Mouse (Mus musculus): Measurements from ENCODE around the gene Msx1. TPM values are rescaled to one million over a fixed set of nuclear protein-coding genes. Genes with fewer than 3 reads are reported as not detected.
A peak's percentile ranks its signal among the peaks of the same experiment; 100 is the strongest.

Msx1 gene
- polyA plus RNA-seq, 1 experiment, result 0.72 TPM

GRCm38 (mm10) chr5:37796751-37797150 is 27.6 kb downstream of the Msx1 start:
- Histone ChIP-seq H3K36me3 (ENCODE audit: control insufficient read depth, insufficient read depth, low read length, poor library complexity, severe bottlenecking) (no peaks in the 10 kb centered on the region), H3K27ac (ENCODE audit: insufficient read depth, low read length) (no peak overlapping the region), H3K9me3 (replicated peaks; ENCODE audit: control insufficient read depth, insufficient read depth, low read length, poor library complexity, severe bottlenecking) (no peaks in the 10 kb centered on the region), H3K4me3 (ENCODE audit: low read depth, low read length) (no peak overlapping the region), H3K27me3 (ENCODE audit: control insufficient read depth, insufficient read depth, low read length, poor library complexity, severe bottlenecking) (no peaks in the 10 kb centered on the region), H3K4me1 (ENCODE audit: control insufficient read depth, insufficient read depth, low read length) (no peaks in the 10 kb centered on the region), H3K9ac (ENCODE audit: low read depth, poor library complexity, severe bottlenecking) (no peak overlapping the region)
- TF ChIP-seq POLR2A (IDR thresholded peaks at IDR 0.05; ENCODE audit: insufficient read depth, low read length), result no peak
- no peak for TF ChIP-seq CTCF (IDR thresholded peaks at IDR 0.05; ENCODE audit: low read depth, low read length)
- TF ChIP-seq EP300 (IDR thresholded peaks at IDR 0.05; ENCODE audit: insufficient read depth, low read depth, low read length), result no peak

- Histone ChIP-seq H3K4me1 (ENCODE audit: control insufficient read depth, insufficient read depth, low read length) (no peaks in the 10 kb centered on the region), H3K4me3 (ENCODE audit: low read depth, low read length) (no peak overlapping the region), H3K9ac (ENCODE audit: low read depth, poor library complexity, severe bottlenecking) (no peak overlapping the region), H3K27ac (ENCODE audit: insufficient read depth, low read length) (no peak overlapping the region), H3K9me3 (replicated peaks; ENCODE audit: control insufficient read depth, insufficient read depth, low read length, poor library complexity, severe bottlenecking) (no peaks in the 10 kb centered on the region), H3K36me3 (ENCODE audit: control insufficient read depth, insufficient read depth, low read length, poor library complexity, severe bottlenecking) (no peaks in the 10 kb centered on the region), H3K27me3 (ENCODE audit: control insufficient read depth, insufficient read depth, low read length, poor library complexity, severe bottlenecking) (no peaks in the 10 kb centered on the region)
- TF ChIP-seq POLR2A (IDR thresholded peaks at IDR 0.05; ENCODE audit: insufficient read depth, low read length), result no peak
- TF ChIP-seq CTCF (IDR thresholded peaks at IDR 0.05; ENCODE audit: low read depth, low read length), result no peak
- TF ChIP-seq EP300 (IDR thresholded peaks at IDR 0.05; ENCODE audit: insufficient read depth, low read depth, low read length), result no peak
Observed at GRCm38 (mm10) chr5:37795691-37796090, 28.7 kb downstream of the Msx1 start.

GRCm38 (mm10) chr5:37792154-37792553 is 32.2 kb downstream of the Msx1 start:
- no peak for TF ChIP-seq POLR2A (IDR thresholded peaks at IDR 0.05; ENCODE audit: insufficient read depth, low read length)
- TF ChIP-seq EP300 (IDR thresholded peaks at IDR 0.05; ENCODE audit: insufficient read depth, low read depth, low read length), result no peak
- TF ChIP-seq CTCF (IDR thresholded peaks at IDR 0.05; ENCODE audit: low read depth, low read length), result no peak
- Histone ChIP-seq H3K27ac (ENCODE audit: insufficient read depth, low read length) (no peak overlapping the region), H3K36me3 (ENCODE audit: control insufficient read depth, insufficient read depth, low read length, poor library complexity, severe bottlenecking) (no peaks in the 10 kb centered on the region), H3K4me1 (ENCODE audit: control insufficient read depth, insufficient read depth, low read length) (no peaks in the 10 kb centered on the region), H3K9me3 (replicated peaks; ENCODE audit: control insufficient read depth, insufficient read depth, low read length, poor library complexity, severe bottlenecking) (no peaks in the 10 kb centered on the region), H3K4me3 (ENCODE audit: low read depth, low read length) (no peak overlapping the region), H3K9ac (ENCODE audit: low read depth, poor library complexity, severe bottlenecking) (no peak overlapping the region), H3K27me3 (ENCODE audit: control insufficient read depth, insufficient read depth, low read length, poor library complexity, severe bottlenecking) (no peaks in the 10 kb centered on the region)

- Histone ChIP-seq H3K9ac (ENCODE audit: low read depth, poor library complexity, severe bottlenecking) (no peak overlapping the region), H3K27ac (ENCODE audit: insufficient read depth, low read length) (no peak overlapping the region), H3K9me3 (replicated peaks; ENCODE audit: control insufficient read depth, insufficient read depth, low read length, poor library complexity, severe bottlenecking) (no peaks in the 10 kb centered on the region), H3K27me3 (ENCODE audit: control insufficient read depth, insufficient read depth, low read length, poor library complexity, severe bottlenecking) (no peaks in the 10 kb centered on the region), H3K4me1 (ENCODE audit: control insufficient read depth, insufficient read depth, low read length) (no peaks in the 10 kb centered on the region), H3K36me3 (ENCODE audit: control insufficient read depth, insufficient read depth, low read length, poor library complexity, severe bottlenecking) (no peaks in the 10 kb centered on the region), H3K4me3 (ENCODE audit: low read depth, low read length) (no peak overlapping the region)
- TF ChIP-seq POLR2A (IDR thresholded peaks at IDR 0.05; ENCODE audit: insufficient read depth, low read length), result no peak
- no peak for TF ChIP-seq EP300 (IDR thresholded peaks at IDR 0.05; ENCODE audit: insufficient read depth, low read depth, low read length)
- no peak for TF ChIP-seq CTCF (IDR thresholded peaks at IDR 0.05; ENCODE audit: low read depth, low read length)
Observed at GRCm38 (mm10) chr5:37784847-37785391, 39.5 kb downstream of the Msx1 start.

GRCm38 (mm10) chr5:37783306-37783705 is 41.1 kb downstream of the Msx1 start:
- Histone ChIP-seq H3K27ac (ENCODE audit: insufficient read depth, low read length) (no peak overlapping the region), H3K4me3 (ENCODE audit: low read depth, low read length) (no peak overlapping the region)
- TF ChIP-seq CTCF (IDR thresholded peaks at IDR 0.05; ENCODE audit: low read depth, low read length) (no peak), POLR2A (IDR thresholded peaks at IDR 0.05; ENCODE audit: insufficient read depth, low read length) (no peak), EP300 (IDR thresholded peaks at IDR 0.05; ENCODE audit: insufficient read depth, low read depth, low read length) (no peak)

GRCm38 (mm10) chr5:37775681-37776080 is 48.7 kb downstream of the Msx1 start:
- H3K4me1 ChIP-seq (ENCODE audit: control insufficient read depth, insufficient read depth, low read length), result no peaks in the 10 kb centered on the region
- no peak overlapping the region for H3K9ac ChIP-seq (ENCODE audit: low read depth, poor library complexity, severe bottlenecking)
- H3K9me3 ChIP-seq (replicated peaks; ENCODE audit: control insufficient read depth, insufficient read depth, low read length, poor library complexity, severe bottlenecking), result no peaks in the 10 kb centered on the region
- no peak overlapping the region for H3K4me3 ChIP-seq (ENCODE audit: low read depth, low read length)
- H3K36me3 ChIP-seq (ENCODE audit: control insufficient read depth, insufficient read depth, low read length, poor library complexity, severe bottlenecking), result no peaks in the 10 kb centered on the region
- peak; percentile 7 for TF ChIP-seq CTCF (IDR thresholded peaks at IDR 0.05; ENCODE audit: low read depth, low read length)
- TF ChIP-seq POLR2A (IDR thresholded peaks at IDR 0.05; ENCODE audit: insufficient read depth, low read length), result no peak
- no peaks in the 10 kb centered on the region for H3K27me3 ChIP-seq (ENCODE audit: control insufficient read depth, insufficient read depth, low read length, poor library complexity, severe bottlenecking)
- no peak overlapping the region for H3K27ac ChIP-seq (ENCODE audit: insufficient read depth, low read length)

More at GRCm38 (mm10) chr5:37783306-37783705, 41.1 kb downstream of the Msx1 start:
- Histone ChIP-seq H3K27me3 (ENCODE audit: control insufficient read depth, insufficient read depth, low read length, poor library complexity, severe bottlenecking) (no peaks in the 10 kb centered on the region), H3K4me1 (ENCODE audit: control insufficient read depth, insufficient read depth, low read length) (no peaks in the 10 kb centered on the region), H3K9ac (ENCODE audit: low read depth, poor library complexity, severe bottlenecking) (no peak overlapping the region), H3K36me3 (ENCODE audit: control insufficient read depth, insufficient read depth, low read length, poor library complexity, severe bottlenecking) (no peaks in the 10 kb centered on the region), H3K9me3 (replicated peaks; ENCODE audit: control insufficient read depth, insufficient read depth, low read length, poor library complexity, severe bottlenecking) (no peaks in the 10 kb centered on the region)
